Mouse (Mus musculus): ENCODE measurements at regions not wholly inside any gene's neighbourhood (a gene's known extent, or its start where the extent isn't known, plus 50 kb on each side); places are given as distances from the start of the nearest gene placed in this dataset.

DNA sequence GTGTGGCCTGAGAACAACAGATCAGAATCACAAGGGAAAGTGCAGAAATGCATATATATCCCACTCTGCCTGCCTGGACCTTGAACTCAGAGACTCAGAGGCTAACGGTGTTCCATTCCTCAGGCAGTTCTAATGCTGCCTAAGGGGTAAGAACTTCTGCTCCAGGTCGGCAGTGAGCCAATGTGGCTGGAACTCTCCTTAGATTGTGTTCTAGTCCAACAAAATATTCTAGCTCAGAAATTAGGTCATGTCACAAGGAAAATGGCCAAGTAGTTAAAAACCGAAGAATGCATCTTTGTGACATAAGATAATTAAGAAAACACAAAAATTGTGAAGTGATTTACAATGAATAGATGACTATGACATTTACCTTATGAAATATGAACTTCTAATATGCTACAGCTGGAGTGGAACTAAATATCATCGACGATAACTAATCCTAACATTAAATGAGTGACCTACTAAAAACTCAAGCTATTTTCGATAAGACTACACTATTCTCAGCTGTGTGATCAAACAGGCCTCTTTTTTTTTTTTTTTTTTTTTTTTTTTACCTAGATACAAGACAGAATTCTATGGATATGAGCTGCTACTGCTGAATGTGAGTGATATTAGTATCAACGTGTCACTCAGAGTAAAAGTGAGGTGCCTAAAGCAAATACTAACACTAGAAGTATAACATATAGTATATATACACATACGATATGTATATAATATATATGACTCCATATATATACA lies 315.1 kb upstream of the Map3k7 start:
- Histone ChIP-seq H3K27me3 (no peaks in the 10 kb centered on the region), H3K27ac (no peak overlapping the region), H3K4me1 (no peaks in the 10 kb centered on the region), H3K4me2 (no peak overlapping the region), H3K9ac (no peak overlapping the region), H3K9me3 (replicated peaks) (no peaks in the 10 kb centered on the region), H3K4me3 (replicated peaks) (no peak overlapping the region), H3K36me3 (no peaks in the 10 kb centered on the region)
- 86% methylated on average over 8 of the region's 8 CpGs for WGBS
- no peak for ATAC-seq (replicated peaks; ENCODE audit: low FRiP score)

DNA sequence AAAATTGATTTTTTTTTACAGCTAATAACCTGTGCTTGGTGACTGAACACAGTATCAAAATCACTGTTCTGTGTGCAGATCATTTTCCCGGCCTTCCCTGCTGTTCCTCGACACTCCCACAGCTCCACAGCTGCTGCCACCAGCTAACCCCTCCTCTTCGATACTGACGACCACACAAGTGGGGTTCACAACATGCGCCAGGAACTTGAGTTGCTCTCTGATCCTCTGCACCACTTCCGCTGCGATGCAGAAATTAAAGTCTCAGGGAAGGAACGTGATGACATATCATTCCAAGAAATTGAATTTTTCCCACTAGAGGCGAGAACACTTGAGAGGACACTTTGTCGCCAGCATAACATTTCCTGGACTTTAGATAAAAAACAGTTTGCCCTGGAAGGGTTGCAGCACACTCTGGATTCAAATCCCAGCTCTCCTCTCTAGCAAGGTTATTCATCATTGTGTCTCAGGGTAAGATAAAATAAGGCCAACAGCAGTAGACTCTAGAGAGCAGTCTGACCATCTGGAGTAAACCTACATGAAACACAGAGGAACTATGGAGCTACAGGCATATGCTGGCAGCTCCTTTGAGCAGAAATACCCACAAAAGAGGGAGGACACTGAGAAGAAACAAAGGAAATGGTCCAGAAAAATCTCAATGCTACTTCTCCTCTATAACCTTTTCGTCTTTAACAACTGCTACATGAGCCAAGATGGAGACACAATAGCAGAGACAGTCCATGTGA lies 308.4 kb upstream of the Map3k7 start:
- Histone ChIP-seq H3K27me3 (no peaks in the 10 kb centered on the region), H3K4me3 (replicated peaks) (no peak overlapping the region), H3K36me3 (no peaks in the 10 kb centered on the region), H3K4me2 (no peak overlapping the region), H3K4me1 (0 out of 2 replicates have a peak, but pooled peaks cover 4% of the 10 kb centered on the region), H3K27ac (no peak overlapping the region), H3K9ac (no peak overlapping the region), H3K9me3 (replicated peaks) (no peaks in the 10 kb centered on the region)
- WGBS, result 53% methylated on average over 11 of the region's 11 CpGs
- ATAC-seq (replicated peaks; ENCODE audit: low FRiP score), result no peak

DNA sequence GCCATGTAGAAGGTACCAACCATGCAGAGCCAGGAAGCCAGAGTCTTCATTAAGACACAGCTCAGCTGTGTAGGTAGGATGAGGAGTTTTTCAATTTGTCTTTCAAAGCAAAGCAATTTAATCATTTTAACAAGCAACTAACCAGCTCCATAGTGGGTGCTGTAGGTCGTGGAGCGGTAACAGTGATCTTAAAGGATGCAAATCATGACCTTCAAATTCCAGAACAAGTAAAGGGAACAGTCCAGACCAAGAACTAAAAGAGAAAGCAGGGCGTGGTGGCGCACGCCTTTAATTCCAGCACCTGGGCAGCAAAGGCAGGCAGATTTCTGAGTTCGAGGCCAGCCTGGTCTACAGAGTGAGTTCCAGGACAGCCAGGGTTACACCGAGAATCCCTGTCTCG lies 307.8 kb upstream of the Map3k7 start:
- 87% methylated on average over 8 of the region's 8 CpGs for WGBS

DNA sequence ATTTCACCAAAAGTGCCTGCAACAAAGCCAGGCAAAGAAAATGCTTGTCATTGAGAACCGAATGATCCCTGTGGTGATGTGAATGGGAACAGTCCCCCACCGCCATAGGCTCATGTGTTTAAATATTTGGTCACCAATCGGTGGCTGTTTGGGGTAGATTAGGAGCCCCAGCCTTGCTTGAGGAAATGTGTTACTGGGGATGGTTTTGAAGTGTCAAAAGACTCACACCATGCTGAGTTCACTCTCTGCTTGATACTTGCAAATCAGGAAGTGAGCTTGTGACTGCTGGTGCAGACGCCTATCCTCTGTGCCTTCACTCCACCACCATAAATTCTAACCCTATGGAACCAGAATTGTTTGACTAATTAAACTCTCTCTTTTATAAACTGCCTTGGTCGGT lies 305.1 kb upstream of the Map3k7 start:
- H3K9ac ChIP-seq, result no peak overlapping the region
- H3K4me3 ChIP-seq (replicated peaks), result no peak overlapping the region
- 75% methylated on average over 5 of the region's 5 CpGs for WGBS
- H3K27ac ChIP-seq, result no peak overlapping the region
- H3K4me2 ChIP-seq, result no peak overlapping the region
- H3K27me3 ChIP-seq, result no peaks in the 10 kb centered on the region
- H3K9me3 ChIP-seq (replicated peaks), result no peaks in the 10 kb centered on the region
- 0 out of 2 replicates have a peak, but pooled peaks cover 4% of the 10 kb centered on the region for H3K4me1 ChIP-seq
- no peak for ATAC-seq (replicated peaks; ENCODE audit: low FRiP score)
- H3K36me3 ChIP-seq, result no peaks in the 10 kb centered on the region

More for the DNA sequence above, 307.8 kb upstream of the Map3k7 start:
- Histone ChIP-seq H3K27ac (no peak overlapping the region), H3K4me3 (replicated peaks) (no peak overlapping the region), H3K36me3 (no peaks in the 10 kb centered on the region), H3K9ac (no peak overlapping the region), H3K9me3 (replicated peaks) (no peaks in the 10 kb centered on the region), H3K4me1 (0 out of 2 replicates have a peak, but pooled peaks cover 4% of the 10 kb centered on the region), H3K4me2 (no peak overlapping the region), H3K27me3 (no peaks in the 10 kb centered on the region)
- ATAC-seq (replicated peaks; ENCODE audit: low FRiP score), result no peak

DNA sequence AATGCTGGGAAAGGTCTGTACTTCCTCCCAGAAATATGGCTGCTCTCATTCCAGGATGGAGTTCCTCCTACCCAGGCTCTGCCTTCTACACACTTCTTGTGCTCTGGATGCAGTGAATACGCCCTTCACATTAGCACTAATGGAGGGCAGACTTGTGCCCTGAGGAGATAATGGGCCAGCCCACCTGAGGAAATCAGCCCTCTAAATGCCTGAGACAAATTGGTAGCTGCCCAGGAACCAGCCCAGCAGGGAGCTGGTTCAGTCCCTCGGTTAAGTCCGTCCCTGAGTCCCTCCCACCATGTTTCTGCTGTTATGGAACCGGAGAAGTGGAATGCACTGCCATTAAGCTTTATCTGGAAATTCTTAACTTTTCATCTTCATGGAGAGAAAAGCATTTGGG lies 303.0 kb upstream of the Map3k7 start:
- no peaks in the 10 kb centered on the region for H3K4me1 ChIP-seq
- H3K27me3 ChIP-seq, result no peaks in the 10 kb centered on the region
- 36% methylated on average over 4 of the region's 4 CpGs for WGBS
- no peak overlapping the region for H3K4me2 ChIP-seq
- no peaks in the 10 kb centered on the region for H3K9me3 ChIP-seq (replicated peaks)
- ATAC-seq (replicated peaks; ENCODE audit: low FRiP score), result no peak
- H3K4me3 ChIP-seq (replicated peaks), result no peak overlapping the region
- no peak overlapping the region for H3K9ac ChIP-seq
- no peak overlapping the region for H3K27ac ChIP-seq
- no peaks in the 10 kb centered on the region for H3K36me3 ChIP-seq

DNA sequence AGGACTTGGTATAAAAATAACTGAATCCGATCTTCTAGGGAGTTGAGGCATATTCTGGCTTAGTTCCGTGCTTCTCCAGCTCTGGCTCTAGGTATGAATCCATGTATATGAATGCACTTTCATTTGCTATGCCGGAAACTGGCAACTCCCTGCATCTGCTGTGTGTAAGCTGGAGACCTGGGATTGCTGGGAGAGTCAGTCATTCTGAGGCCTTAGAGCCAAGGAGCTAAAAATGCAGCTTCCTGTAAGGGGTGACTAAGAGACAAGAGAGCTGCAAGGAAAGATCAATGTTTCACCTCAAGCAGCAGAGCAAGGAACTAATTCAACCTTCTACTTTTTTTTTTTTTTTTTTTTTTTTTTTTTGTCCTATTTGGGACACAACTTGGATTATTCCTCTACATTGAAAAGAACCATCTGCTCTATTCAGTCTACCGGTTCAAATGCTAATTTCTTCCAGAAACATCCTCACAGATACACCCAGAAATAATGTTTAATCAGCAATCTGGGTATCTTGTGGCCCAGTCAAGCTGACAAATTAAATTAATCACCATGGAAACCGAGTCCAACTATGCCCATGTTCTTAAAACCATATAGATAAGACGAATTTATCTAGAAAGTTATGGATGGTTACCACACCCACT lies 292.2 kb upstream of the Map3k7 start:
- ATAC-seq (replicated peaks; ENCODE audit: low FRiP score), result no peak
- no peaks in the 10 kb centered on the region; the same call in 1 of the 2 replicates for H3K4me1 ChIP-seq
- H3K27ac ChIP-seq, result no peak overlapping the region
- no peak overlapping the region for H3K4me2 ChIP-seq
- no peaks in the 10 kb centered on the region for H3K9me3 ChIP-seq (replicated peaks)
- no peaks in the 10 kb centered on the region for H3K27me3 ChIP-seq
- no peak overlapping the region for H3K9ac ChIP-seq
- H3K4me3 ChIP-seq (replicated peaks), result no peak overlapping the region
- 78% methylated on average over 6 of the region's 6 CpGs for WGBS
- no peaks in the 10 kb centered on the region for H3K36me3 ChIP-seq

DNA sequence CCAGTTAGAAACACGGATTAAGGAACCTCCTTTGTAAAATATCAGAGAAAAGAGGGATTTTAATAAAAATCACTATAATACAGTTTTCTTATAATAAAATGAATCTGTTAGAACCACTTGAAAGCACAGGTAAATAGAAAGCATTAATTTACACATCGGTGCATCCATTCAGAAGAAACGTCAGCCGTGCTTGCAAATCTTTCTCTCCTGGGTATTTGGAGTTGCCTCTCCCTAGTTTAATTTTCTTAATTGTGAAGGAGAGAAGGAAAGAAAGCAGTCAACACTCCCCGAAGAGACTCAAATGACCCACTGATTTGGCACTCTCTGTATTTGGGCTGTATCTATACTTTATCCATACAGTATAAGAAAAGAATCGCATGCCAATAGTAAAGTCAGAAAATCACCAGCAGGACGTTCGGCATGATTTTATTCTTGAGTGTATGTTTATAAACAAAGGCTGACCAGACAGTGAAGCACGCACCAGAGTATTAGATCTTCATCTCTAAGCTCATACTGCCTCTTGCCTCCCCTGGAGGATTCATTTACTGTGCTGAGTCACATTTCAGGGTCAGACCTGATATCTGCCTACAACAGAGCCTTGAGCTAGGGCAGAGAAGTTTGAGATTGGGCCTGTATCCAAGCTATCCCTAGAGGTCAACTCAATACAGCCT lies 291.6 kb upstream of the Map3k7 start:
- no peaks in the 10 kb centered on the region for H3K36me3 ChIP-seq
- H3K9ac ChIP-seq, result no peak overlapping the region
- no peak for ATAC-seq (replicated peaks; ENCODE audit: low FRiP score)
- no peaks in the 10 kb centered on the region; the same call in 1 of the 2 replicates for H3K4me1 ChIP-seq
- no peak overlapping the region for H3K27ac ChIP-seq
- H3K9me3 ChIP-seq (replicated peaks), result no peaks in the 10 kb centered on the region
- no peak overlapping the region for H3K4me3 ChIP-seq (replicated peaks)
- 86% methylated on average over 9 of the region's 9 CpGs for WGBS
- no peaks in the 10 kb centered on the region for H3K27me3 ChIP-seq
- no peak overlapping the region for H3K4me2 ChIP-seq

DNA sequence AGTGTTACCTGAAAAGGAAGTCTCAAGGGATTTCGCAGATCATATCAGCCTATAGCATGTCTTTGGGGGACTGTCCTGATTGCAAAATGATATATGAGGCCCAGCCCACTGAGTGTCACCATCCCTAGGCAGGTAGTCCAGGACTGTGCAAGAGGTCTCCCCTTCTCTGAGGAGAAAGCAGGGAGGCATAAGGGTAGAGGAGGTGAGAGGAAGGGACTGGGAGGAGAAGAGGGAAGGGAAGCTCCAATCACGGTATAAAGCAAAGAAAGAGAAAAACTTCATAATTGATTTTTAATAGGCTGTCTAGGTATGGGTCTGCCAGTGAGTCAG lies 291.1 kb upstream of the Map3k7 start:
- Histone ChIP-seq H3K9ac (no peak overlapping the region), H3K9me3 (replicated peaks) (no peaks in the 10 kb centered on the region), H3K27ac (no peak overlapping the region), H3K4me3 (replicated peaks) (no peak overlapping the region), H3K4me1 (no peaks in the 10 kb centered on the region; the same call in 1 of the 2 replicates), H3K27me3 (no peaks in the 10 kb centered on the region), H3K4me2 (no peak overlapping the region), H3K36me3 (no peaks in the 10 kb centered on the region)
- WGBS, result 79% methylated on average over 2 of the region's 2 CpGs
- ATAC-seq (replicated peaks; ENCODE audit: low FRiP score), result no peak

DNA sequence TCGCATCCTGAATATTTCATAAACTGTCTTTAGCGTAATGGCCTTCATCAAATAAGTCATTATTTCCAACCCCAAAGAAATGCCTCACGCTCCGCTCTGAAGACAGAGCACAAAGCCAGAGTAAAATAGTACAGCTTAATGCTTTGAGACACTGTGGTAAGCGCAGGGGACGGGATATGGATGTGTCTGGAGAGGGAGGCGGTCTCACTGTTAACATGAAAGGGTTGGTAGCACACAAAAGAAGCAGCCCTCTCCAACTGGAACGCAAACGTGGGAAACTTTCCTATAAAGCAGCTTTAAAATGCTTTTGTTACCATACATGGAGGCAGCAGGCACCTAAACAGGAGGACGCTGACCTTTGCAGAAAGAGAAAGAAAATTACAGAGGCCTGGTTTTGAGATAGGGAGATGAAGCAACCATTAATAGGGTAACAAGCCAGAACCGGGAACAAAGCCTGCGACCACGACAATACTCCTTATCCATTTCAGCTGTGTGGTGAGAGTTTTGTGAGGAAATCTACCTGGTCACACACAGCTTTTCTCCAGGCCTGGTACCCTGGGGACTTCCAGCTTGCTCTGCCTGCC lies 284.8 kb upstream of the Map3k7 start:
- no peak for ATAC-seq (replicated peaks; ENCODE audit: low FRiP score)
- Histone ChIP-seq H3K27ac (no peak overlapping the region), H3K9me3 (replicated peaks) (no peaks in the 10 kb centered on the region)

DNA sequence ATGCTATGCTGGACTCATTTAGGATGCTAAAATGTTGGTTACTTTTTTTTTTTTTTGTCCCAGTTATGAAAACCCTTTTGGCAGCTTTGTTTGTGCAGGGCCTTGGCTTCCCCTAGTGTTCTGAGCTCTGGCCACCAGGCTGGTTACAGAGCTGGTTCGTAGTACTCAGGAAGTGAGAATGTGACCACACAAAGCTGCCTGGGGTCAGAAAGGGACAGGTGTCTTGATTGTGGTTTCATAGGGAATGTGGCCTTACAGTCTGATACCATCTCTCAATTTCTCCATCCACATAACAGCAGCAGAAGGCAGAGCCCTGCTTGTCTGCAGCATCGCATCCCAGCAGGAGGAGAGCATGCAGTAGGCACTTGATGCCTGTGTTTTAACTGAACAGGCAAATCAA lies 282.9 kb upstream of the Map3k7 start:
- Histone ChIP-seq H3K4me1 (no peaks in the 10 kb centered on the region), H3K9ac (no peak overlapping the region), H3K4me2 (no peak overlapping the region), H3K9me3 (replicated peaks) (no peaks in the 10 kb centered on the region), H3K4me3 (replicated peaks) (no peak overlapping the region), H3K36me3 (no peaks in the 10 kb centered on the region), H3K27ac (no peak overlapping the region), H3K27me3 (no peaks in the 10 kb centered on the region)
- ATAC-seq (replicated peaks; ENCODE audit: low FRiP score), result no peak
- 77% methylated on average over 2 of the region's 2 CpGs for WGBS

More for the DNA sequence above, 284.8 kb upstream of the Map3k7 start:
- H3K4me1 ChIP-seq, result no peaks in the 10 kb centered on the region
- 85% methylated on average over 13 of the region's 13 CpGs for WGBS
- no peaks in the 10 kb centered on the region for H3K36me3 ChIP-seq
- H3K4me2 ChIP-seq, result no peak overlapping the region
- H3K4me3 ChIP-seq (replicated peaks), result no peak overlapping the region
- H3K27me3 ChIP-seq, result no peaks in the 10 kb centered on the region
- H3K9ac ChIP-seq, result no peak overlapping the region

DNA sequence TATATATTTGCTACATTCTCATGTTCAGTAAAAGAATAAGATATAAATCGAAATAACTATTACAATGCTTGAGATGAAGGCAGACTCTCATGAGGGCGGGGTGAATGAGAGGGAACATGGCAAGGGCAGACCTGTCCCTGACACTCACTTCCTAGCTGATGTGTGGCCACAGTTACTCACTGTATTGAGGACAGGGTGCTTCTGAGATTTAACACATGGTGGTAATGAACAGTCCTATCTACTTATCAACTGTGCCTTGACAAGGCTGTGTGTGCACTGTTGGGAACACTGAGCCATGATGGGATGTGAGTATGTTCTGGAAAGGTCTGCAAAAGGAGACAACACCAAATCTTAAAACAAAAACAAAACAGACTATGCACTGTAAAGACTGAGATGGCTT lies 274.8 kb upstream of the Map3k7 start:
- 94% methylated on average over 2 of the region's 2 CpGs for WGBS
- Histone ChIP-seq H3K36me3 (no peaks in the 10 kb centered on the region), H3K9me3 (replicated peaks) (no peaks in the 10 kb centered on the region), H3K27me3 (no peaks in the 10 kb centered on the region), H3K4me3 (replicated peaks) (no peak overlapping the region), H3K4me2 (no peak overlapping the region), H3K9ac (no peak overlapping the region), H3K27ac (no peak overlapping the region), H3K4me1 (no peaks in the 10 kb centered on the region)
- no peak for ATAC-seq (replicated peaks; ENCODE audit: low FRiP score)

Data from kidney, embryonic 15.5 days (tissue).